ENCODE assay signal across 8 mouse cellular contexts in the genomic region with DNA sequence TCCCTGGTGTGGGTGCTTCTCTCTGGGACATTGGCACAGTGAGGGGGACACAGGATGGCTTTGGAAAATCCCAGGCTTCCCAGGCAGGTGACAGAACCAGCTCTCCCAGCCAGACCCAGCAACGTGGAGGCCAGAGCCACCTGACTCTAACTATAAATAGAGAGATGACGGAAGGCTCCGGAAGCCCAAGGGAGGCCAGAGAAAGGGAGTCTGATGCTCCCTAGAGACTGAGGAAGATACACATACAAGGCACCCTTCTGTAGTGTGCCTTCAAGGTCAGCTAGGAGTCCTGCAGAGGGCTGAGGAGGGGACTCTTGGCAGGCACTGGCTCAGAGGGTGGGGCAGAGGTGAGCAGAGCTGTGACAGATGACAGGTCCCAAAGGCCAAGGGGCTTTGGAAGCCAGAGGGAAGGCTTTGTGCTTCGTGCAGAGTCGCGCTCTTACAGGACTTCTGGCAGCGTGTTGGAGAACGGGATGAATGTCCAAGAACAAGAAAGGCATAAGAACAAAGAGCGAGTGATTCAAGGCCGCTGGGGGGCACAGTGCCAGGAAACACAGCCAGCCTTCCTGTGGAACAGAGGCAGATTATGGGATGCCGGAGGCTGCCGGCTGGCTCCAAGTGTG. TPM values are rescaled to one million over a fixed set of nuclear protein-coding genes. Genes with fewer than 3 reads are reported as not detected.
DNase-seq lines count a peak whose midpoint lies in the region; ATAC-seq and TF ChIP-seq lines count a peak whose summit lies in the region.

No protein-coding gene starts in this region.

- no peak overlapping the region for H3K9ac ChIP-seq in hindbrain, embryonic 16.5 days (ENCODE audit: low read depth, low read length)
- no peak overlapping the region for H3K9ac ChIP-seq in lung, postnatal 0 days (replicated peaks; ENCODE audit: low read depth)

- peaks cover 15% of the 10 kb centered on the region for H3K4me1 ChIP-seq in hindbrain, embryonic 16.5 days (ENCODE audit: control insufficient read depth, insufficient read depth, low read depth, low read length)
- H3K4me1 ChIP-seq in lung, postnatal 0 days (ENCODE audit: insufficient read depth, low read depth, low read length) = no peaks in the 10 kb centered on the region

- TF ChIP-seq EP300 in lung, postnatal 0 days (IDR thresholded peaks at IDR 0.05) = no peak

- WGBS in hindbrain, embryonic 16.5 days = 16% methylated on average over 12 of the region's 12 CpGs
- WGBS in lung, postnatal 0 days = 14% methylated on average over 12 of the region's 12 CpGs

- peak overlapping the region; percentile 37 for H3K27ac ChIP-seq in hindbrain, embryonic 16.5 days (ENCODE audit: low read depth, low read length)
- no peak overlapping the region for H3K27ac ChIP-seq in lung, postnatal 0 days (ENCODE audit: low read length)

- ATAC-seq in hindbrain, embryonic 16.5 days = peak; percentile 78
- peak; percentile 9; the same call in 1 of the 2 replicates for ATAC-seq in lung, postnatal 0 days

- peak; percentile 24 for DNase-seq in embryo, embryonic 10.5 days (ENCODE audit: low spot score)
- no peak for DNase-seq in embryo, embryonic 10 days (ENCODE audit: low spot score)
- peak; percentile 60 for DNase-seq in cerebellum, adult 8-10 months
- peak; percentile 22 to 25 for DNase-seq in gastrocnemius, postnatal 36 days
- peak; percentile 49 for DNase-seq in lung, postnatal 0 days (ENCODE audit: low spot score)
- peak; percentile 72 for DNase-seq in right cerebral cortex, postnatal 25 days
- no peak for DNase-seq in c-Kit-positive CD71-positive TER-119-positive erythroid progenitor cells, embryonic 14.5 days (ENCODE audit: low spot score)

- no peaks in the 10 kb centered on the region for H3K36me3 ChIP-seq in hindbrain, embryonic 16.5 days (ENCODE audit: control insufficient read depth, insufficient read depth, low read length)
- H3K36me3 ChIP-seq in lung, postnatal 0 days (ENCODE audit: insufficient read depth, low read length) = no peaks in the 10 kb centered on the region

- 0 out of 2 replicates have a peak overlapping the region, but pooled peaks have one; percentile 6 for H3K4me2 ChIP-seq in hindbrain, embryonic 16.5 days (ENCODE audit: low read length)
- H3K4me2 ChIP-seq in lung, postnatal 0 days (replicated peaks; ENCODE audit: low read depth, low read length) = no peak overlapping the region

- no peak overlapping the region for H3K4me3 ChIP-seq in hindbrain, embryonic 16.5 days (ENCODE audit: low read length)
- H3K4me3 ChIP-seq in lung, postnatal 0 days (ENCODE audit: low read depth, low read length) = no peak overlapping the region

- H3K27me3 ChIP-seq in hindbrain, embryonic 16.5 days (replicated peaks; ENCODE audit: control insufficient read depth, insufficient read depth, low read length) = no peaks in the 10 kb centered on the region
- 0 out of 2 replicates have a peak, but pooled peaks cover 3% of the 10 kb centered on the region for H3K27me3 ChIP-seq in lung, postnatal 0 days (replicated peaks; ENCODE audit: insufficient read depth, low read length)

- intact Hi-C loops in gastrocnemius, postnatal 36 days (cut with DNase I) = no loop called here

- peak; percentile 39 for TF ChIP-seq CTCF in lung, postnatal 0 days (IDR thresholded peaks at IDR 0.05)

- no peaks in the 10 kb centered on the region for H3K9me3 ChIP-seq in hindbrain, embryonic 16.5 days (ENCODE audit: control insufficient read depth, low read length)
- no peaks in the 10 kb centered on the region for H3K9me3 ChIP-seq in lung, postnatal 0 days (ENCODE audit: low read length)

RNA-seq across cellular contexts. Expression of gene Dagla, which starts 37.3 kb away (rescaled TPM):
- total RNA-seq in gastrocnemius, postnatal 36 days (2021) = 1 to 10 TPM; 6.9 to 8.9 TPM
- 11.5 and 14.3 TPM in 2 replicates for polyA plus RNA-seq in hindbrain, embryonic 16.5 days (2015; fragmentation: Nextera tagmentation; extraction: Ambion mirVana)
- polyA plus RNA-seq in lung, postnatal 0 days (2015; fragmentation: Nextera tagmentation; extraction: Ambion mirVana) = 1.2 and 1.4 TPM in 2 replicates

RNA-seq across cellular contexts. Expression of gene Syt7, which starts 47.0 kb away (rescaled TPM):
- total RNA-seq in gastrocnemius, postnatal 36 days (2021) = 1 to 10 TPM; 2.3 to 2.5 TPM
- 8.8 and 10.3 TPM in 2 replicates for polyA plus RNA-seq in hindbrain, embryonic 16.5 days (2015; fragmentation: Nextera tagmentation; extraction: Ambion mirVana)
- 1.4 and 3.0 TPM in 2 replicates for polyA plus RNA-seq in lung, postnatal 0 days (2015; fragmentation: Nextera tagmentation; extraction: Ambion mirVana)

Comparison
In these comparisons a context has a peak if more than half of its experiments do, and no peak if none do; other contexts are left out.
1. DNase-seq: peak in embryo, embryonic 10.5 days (single experiment), cerebellum, adult 8-10 months (single experiment), gastrocnemius, postnatal 36 days (2 of 2), lung, postnatal 0 days (single experiment) and right cerebral cortex, postnatal 25 days (single experiment); none in embryo, embryonic 10 days (single experiment) and c-Kit-positive CD71-positive TER-119-positive erythroid progenitor cells, embryonic 14.5 days (single experiment).